Mouse (Mus musculus): ENCODE measurements at regions not wholly inside any gene's neighbourhood (a gene's known extent, or its start where the extent isn't known, plus 50 kb on each side); places are given as distances from the start of the nearest gene placed in this dataset.

- no peak for ATAC-seq (ENCODE audit: low read depth)
- H3K4me2 ChIP-seq (ENCODE audit: low read depth, low read length) = no peak overlapping the region
- no peaks in the 10 kb centered on the region for H3K36me3 ChIP-seq (ENCODE audit: control insufficient read depth, insufficient read depth, low read length)
- H3K27me3 ChIP-seq (ENCODE audit: control insufficient read depth, insufficient read depth, low read depth, low read length) = no peaks in the 10 kb centered on the region
- no peaks in the 10 kb centered on the region for H3K9me3 ChIP-seq (ENCODE audit: control insufficient read depth, low read length)
- H3K27ac ChIP-seq (ENCODE audit: low read length) = no peak overlapping the region
- H3K9ac ChIP-seq (ENCODE audit: low read length) = no peak overlapping the region
- WGBS = 60% methylated on average over 15 of the region's 15 CpGs
- H3K4me1 ChIP-seq (replicated peaks; ENCODE audit: control insufficient read depth, insufficient read depth, low read length) = no peaks in the 10 kb centered on the region
- no peak overlapping the region for H3K4me3 ChIP-seq (ENCODE audit: low read length)
Measured at GRCm38 (mm10) chr10:117530007-117530858, 99.1 kb upstream of the Cpm start.

DNA sequence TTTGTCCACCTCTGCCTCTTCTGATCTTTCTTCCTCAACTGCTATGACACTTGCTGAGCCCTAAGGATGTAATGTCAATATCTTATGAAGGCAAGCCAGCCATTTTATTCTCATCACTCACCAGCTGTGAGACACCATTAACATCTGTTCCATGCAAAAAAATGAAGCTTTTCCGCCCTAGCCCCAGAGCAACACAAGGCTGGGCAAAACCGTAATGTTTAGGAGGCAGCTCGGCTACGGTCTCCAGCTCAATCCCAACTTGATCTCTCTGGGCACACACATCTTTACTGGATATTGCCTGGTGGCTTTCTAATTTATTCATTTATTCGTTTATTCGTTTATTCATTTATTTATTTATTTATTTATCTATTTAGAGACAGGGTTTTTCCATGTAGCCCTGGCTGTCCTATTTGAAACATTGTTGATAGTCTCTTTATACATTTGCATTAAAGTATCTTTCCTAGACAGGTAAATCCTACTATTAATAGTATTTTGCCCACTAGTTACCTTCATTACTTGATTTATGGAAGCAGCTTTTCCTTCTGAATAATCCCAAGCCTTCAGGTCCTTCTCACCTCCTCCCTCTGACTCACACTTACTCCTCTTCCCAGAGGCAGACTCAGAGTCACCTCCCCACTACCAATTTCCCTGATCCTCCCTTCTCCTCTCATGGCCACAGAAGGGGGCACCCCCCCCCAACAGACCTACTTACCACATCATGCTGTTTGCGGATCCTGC lies 99.9 kb upstream of the Cpm start:
- H3K4me3 ChIP-seq (ENCODE audit: low read length) = no peak overlapping the region
- no peak for ATAC-seq (ENCODE audit: low read depth)
- WGBS = 78% methylated on average over 7 of the region's 7 CpGs

DNA sequence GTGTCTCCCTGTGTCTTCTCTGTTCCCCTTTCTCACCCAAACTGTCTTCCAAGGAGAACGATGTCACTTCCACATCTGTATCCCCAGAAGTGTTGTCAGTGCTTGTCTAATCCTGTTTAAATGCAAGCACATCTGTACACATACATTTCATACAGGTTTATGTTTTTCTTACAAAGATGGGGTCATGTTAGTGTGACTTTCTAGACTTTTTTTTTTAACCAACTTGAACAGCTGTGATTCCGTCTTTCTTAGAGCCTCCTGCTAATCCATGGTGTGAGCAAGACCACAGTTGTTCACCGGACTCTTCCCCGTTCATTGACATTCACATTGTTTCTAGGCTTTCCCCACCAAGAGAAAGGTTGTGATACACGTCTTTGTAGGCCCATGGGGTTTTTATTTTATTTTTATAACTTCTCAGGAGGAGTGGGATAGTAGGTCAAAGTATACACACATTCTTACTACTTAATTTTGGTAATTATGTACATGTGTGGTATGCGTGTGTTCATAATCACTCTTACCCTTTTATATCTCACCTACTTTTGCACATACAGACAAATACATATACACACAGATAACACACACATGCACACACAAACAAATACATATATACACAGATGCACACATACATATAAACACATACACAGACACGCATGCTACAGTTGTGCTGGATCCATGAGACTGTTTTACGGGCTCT lies 100.6 kb upstream of the Cpm start:
- WGBS = 85% methylated on average over 8 of the region's 8 CpGs
- Histone ChIP-seq H3K27ac (ENCODE audit: low read length) (no peak overlapping the region), H3K4me1 (replicated peaks; ENCODE audit: control insufficient read depth, insufficient read depth, low read length) (no peaks in the 10 kb centered on the region; the same call in 1 of the 2 replicates), H3K9me3 (ENCODE audit: control insufficient read depth, low read length) (no peaks in the 10 kb centered on the region), H3K4me2 (ENCODE audit: low read depth, low read length) (no peak overlapping the region), H3K9ac (ENCODE audit: low read length) (no peak overlapping the region), H3K27me3 (ENCODE audit: control insufficient read depth, insufficient read depth, low read depth, low read length) (no peaks in the 10 kb centered on the region), H3K4me3 (ENCODE audit: low read length) (no peak overlapping the region), H3K36me3 (ENCODE audit: control insufficient read depth, insufficient read depth, low read length) (no peaks in the 10 kb centered on the region)
- no peak for ATAC-seq (ENCODE audit: low read depth)

More for the DNA sequence above, 99.9 kb upstream of the Cpm start:
- Histone ChIP-seq H3K4me2 (ENCODE audit: low read depth, low read length) (no peak overlapping the region), H3K27ac (ENCODE audit: low read length) (no peak overlapping the region), H3K4me1 (replicated peaks; ENCODE audit: control insufficient read depth, insufficient read depth, low read length) (no peaks in the 10 kb centered on the region; the same call in 1 of the 2 replicates), H3K9me3 (ENCODE audit: control insufficient read depth, low read length) (no peaks in the 10 kb centered on the region), H3K27me3 (ENCODE audit: control insufficient read depth, insufficient read depth, low read depth, low read length) (no peaks in the 10 kb centered on the region), H3K36me3 (ENCODE audit: control insufficient read depth, insufficient read depth, low read length) (no peaks in the 10 kb centered on the region), H3K9ac (ENCODE audit: low read length) (no peak overlapping the region)

DNA sequence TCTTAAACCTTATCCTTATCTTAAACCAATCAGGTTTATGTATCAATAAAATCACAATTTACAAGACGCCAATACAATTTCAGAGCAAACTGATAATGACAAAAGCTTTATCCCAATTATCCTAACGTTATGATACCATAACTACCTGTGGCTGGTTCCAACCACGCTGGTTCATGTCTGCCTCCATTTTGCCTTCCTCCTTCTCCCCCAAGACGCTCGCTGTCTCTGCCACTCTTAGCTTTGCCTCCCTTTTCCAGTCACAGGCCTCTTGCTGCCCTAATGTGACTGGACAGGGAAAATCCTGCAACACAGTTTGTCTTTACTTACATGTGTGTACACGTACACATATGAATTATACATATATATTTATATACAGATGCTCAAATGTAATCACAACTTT lies 101.3 kb upstream of the Cpm start:
- no peaks in the 10 kb centered on the region for H3K27me3 ChIP-seq (ENCODE audit: control insufficient read depth, insufficient read depth, low read depth, low read length)
- H3K4me3 ChIP-seq (ENCODE audit: low read length) = no peak overlapping the region
- no peak overlapping the region for H3K9ac ChIP-seq (ENCODE audit: low read length)
- H3K4me2 ChIP-seq (ENCODE audit: low read depth, low read length) = no peak overlapping the region
- H3K9me3 ChIP-seq (ENCODE audit: control insufficient read depth, low read length) = no peaks in the 10 kb centered on the region
- no peak overlapping the region for H3K27ac ChIP-seq (ENCODE audit: low read length)
- no peaks in the 10 kb centered on the region for H3K36me3 ChIP-seq (ENCODE audit: control insufficient read depth, insufficient read depth, low read length)
- WGBS = 87% methylated on average over 6 of the region's 6 CpGs
- no peak for ATAC-seq (ENCODE audit: low read depth)
- H3K4me1 ChIP-seq (replicated peaks; ENCODE audit: control insufficient read depth, insufficient read depth, low read length) = no peaks in the 10 kb centered on the region; the same call in 1 of the 2 replicates

GRCm38 (mm10) chr10:117527243-117527642 lies 102.1 kb upstream of the Cpm start:
- Histone ChIP-seq H3K27me3 (ENCODE audit: control insufficient read depth, insufficient read depth, low read depth, low read length) (no peaks in the 10 kb centered on the region), H3K4me2 (ENCODE audit: low read depth, low read length) (no peak overlapping the region), H3K9me3 (ENCODE audit: control insufficient read depth, low read length) (no peaks in the 10 kb centered on the region), H3K4me3 (ENCODE audit: low read length) (no peak overlapping the region), H3K27ac (ENCODE audit: low read length) (no peak overlapping the region), H3K36me3 (ENCODE audit: control insufficient read depth, insufficient read depth, low read length) (no peaks in the 10 kb centered on the region), H3K9ac (ENCODE audit: low read length) (no peak overlapping the region), H3K4me1 (replicated peaks; ENCODE audit: control insufficient read depth, insufficient read depth, low read length) (no peaks in the 10 kb centered on the region; the same call in 1 of the 2 replicates)
- WGBS = 89% methylated on average over 5 of the region's 5 CpGs
- ATAC-seq (ENCODE audit: low read depth) = no peak

- no peak overlapping the region for H3K4me2 ChIP-seq (ENCODE audit: low read depth, low read length)
- H3K9me3 ChIP-seq (ENCODE audit: control insufficient read depth, low read length) = no peaks in the 10 kb centered on the region
- H3K36me3 ChIP-seq (ENCODE audit: control insufficient read depth, insufficient read depth, low read length) = no peaks in the 10 kb centered on the region
- 49% methylated on average over 3 of the region's 3 CpGs for WGBS
- no peaks in the 10 kb centered on the region; the same call in 1 of the 2 replicates for H3K4me1 ChIP-seq (replicated peaks; ENCODE audit: control insufficient read depth, insufficient read depth, low read length)
- H3K27ac ChIP-seq (ENCODE audit: low read length) = no peak overlapping the region
- H3K4me3 ChIP-seq (ENCODE audit: low read length) = no peak overlapping the region
- H3K27me3 ChIP-seq (ENCODE audit: control insufficient read depth, insufficient read depth, low read depth, low read length) = no peaks in the 10 kb centered on the region
- ATAC-seq (ENCODE audit: low read depth) = no peak
- H3K9ac ChIP-seq (ENCODE audit: low read length) = no peak overlapping the region
Measured at GRCm38 (mm10) chr10:117526834-117527188, 102.5 kb upstream of the Cpm start.

GRCm38 (mm10) chr10:117526008-117526833 lies 103.1 kb upstream of the Cpm start:
- Histone ChIP-seq H3K27ac (ENCODE audit: low read length) (no peak overlapping the region), H3K4me1 (replicated peaks; ENCODE audit: control insufficient read depth, insufficient read depth, low read length) (no peaks in the 10 kb centered on the region; the same call in 1 of the 2 replicates), H3K9me3 (ENCODE audit: control insufficient read depth, low read length) (no peaks in the 10 kb centered on the region), H3K9ac (ENCODE audit: low read length) (no peak overlapping the region), H3K27me3 (ENCODE audit: control insufficient read depth, insufficient read depth, low read depth, low read length) (no peaks in the 10 kb centered on the region), H3K4me3 (ENCODE audit: low read length) (no peak overlapping the region), H3K36me3 (ENCODE audit: control insufficient read depth, insufficient read depth, low read length) (no peaks in the 10 kb centered on the region), H3K4me2 (ENCODE audit: low read depth, low read length) (no peak overlapping the region)
- WGBS = 69% methylated on average over 16 of the region's 16 CpGs
- no peak for ATAC-seq (ENCODE audit: low read depth)

DNA sequence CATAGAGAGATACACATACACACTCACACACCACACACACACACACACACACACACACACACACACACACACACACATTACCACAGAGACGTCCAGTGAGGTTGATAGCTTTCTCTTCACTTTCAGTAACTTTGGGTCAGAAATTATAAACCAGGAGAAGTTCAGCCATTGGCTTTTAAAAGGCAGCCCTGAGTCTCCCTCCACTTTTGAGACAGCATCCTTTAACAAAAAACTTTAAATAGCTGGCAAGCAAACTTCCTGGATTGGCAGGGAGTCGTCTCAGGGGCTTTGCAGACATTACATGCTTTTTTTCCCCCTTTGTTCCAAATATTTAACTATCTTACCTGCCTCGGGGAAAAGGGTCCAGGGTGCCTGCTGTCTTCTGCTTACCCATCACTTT lies 103.7 kb upstream of the Cpm start:
- H3K4me1 ChIP-seq (replicated peaks; ENCODE audit: control insufficient read depth, insufficient read depth, low read length) = no peaks in the 10 kb centered on the region; the same call in 1 of the 2 replicates
- no peaks in the 10 kb centered on the region for H3K27me3 ChIP-seq (ENCODE audit: control insufficient read depth, insufficient read depth, low read depth, low read length)
- H3K9me3 ChIP-seq (ENCODE audit: control insufficient read depth, low read length) = no peaks in the 10 kb centered on the region
- no peak overlapping the region for H3K4me3 ChIP-seq (ENCODE audit: low read length)
- no peak overlapping the region for H3K4me2 ChIP-seq (ENCODE audit: low read depth, low read length)
- no peaks in the 10 kb centered on the region for H3K36me3 ChIP-seq (ENCODE audit: control insufficient read depth, insufficient read depth, low read length)
- no peak overlapping the region for H3K27ac ChIP-seq (ENCODE audit: low read length)
- H3K9ac ChIP-seq (ENCODE audit: low read length) = no peak overlapping the region
- WGBS = 32% methylated on average over 3 of the region's 3 CpGs
- ATAC-seq (ENCODE audit: low read depth) = no peak

Measured in lung, embryonic 16.5 days (tissue).